Mouse (Mus musculus): ENCODE data around the gene Gmps. TPM values are rescaled to one million over a fixed set of nuclear protein-coding genes. Genes with fewer than 3 reads are reported as not detected.

The Gmps gene
- polyA plus RNA-seq, 1 experiment, result 2.9 TPM

DNA sequence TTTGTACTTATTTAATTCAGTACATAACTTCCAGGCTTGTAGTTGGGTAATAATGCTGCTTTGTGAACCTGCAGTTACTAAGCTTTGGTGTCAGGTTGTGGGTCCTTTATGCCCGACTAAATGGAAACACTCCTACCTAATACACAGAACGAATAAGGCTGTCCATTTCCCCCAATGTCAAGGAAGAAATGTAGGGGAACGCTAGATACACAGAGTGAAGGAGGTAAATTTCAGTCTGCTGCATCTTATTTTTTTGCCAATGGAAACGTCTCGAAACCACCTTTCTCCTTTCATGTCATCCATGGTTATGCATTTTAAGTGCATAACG is 11.0 kb upstream of the Gmps start:
- H3K4me3 ChIP-seq (replicated peaks; ENCODE audit: extremely low read depth, low read depth, low read length), result no peak overlapping the region
- WGBS, result 77% methylated on average over 6 of the region's 6 CpGs
- H3K4me1 ChIP-seq (ENCODE audit: control insufficient read depth, insufficient read depth, low read length), result peaks cover 8% of the 10 kb centered on the region; the same call in 1 of the 2 replicates
- TF ChIP-seq CTCF (IDR thresholded peaks at IDR 0.05; ENCODE audit: insufficient read depth, low read length) (no peak), POLR2A (IDR thresholded peaks at IDR 0.05; ENCODE audit: borderline replicate concordance, extremely low read depth, low read depth, low read length) (no peak)
- DNase-seq, result no peak

DNA sequence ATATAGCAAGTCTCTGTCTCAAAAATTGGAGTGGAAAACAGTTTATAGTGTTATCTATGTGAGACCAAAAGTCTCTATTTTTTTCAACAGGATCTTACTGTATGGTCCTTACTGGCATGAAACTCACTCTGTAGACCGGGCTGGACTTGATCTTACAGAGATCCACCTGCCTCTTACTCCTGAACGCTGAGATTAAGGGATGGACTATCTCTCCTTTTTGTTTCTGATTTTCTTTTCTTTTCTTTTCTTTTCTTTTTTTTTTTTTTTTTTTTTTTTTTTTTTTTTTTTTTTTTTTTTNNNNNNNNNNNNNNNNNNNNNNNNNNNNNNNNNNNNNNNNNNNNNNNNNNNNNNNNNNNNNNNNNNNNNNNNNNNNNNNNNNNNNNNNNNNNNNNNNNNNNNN is 10.0 kb upstream of the Gmps start:
- DNase-seq, result no peak
- 75% methylated on average over 2 of the region's 2 CpGs for WGBS
- Histone ChIP-seq H3K4me1 (ENCODE audit: control insufficient read depth, insufficient read depth, low read length) (peaks cover 8% of the 10 kb centered on the region; the same call in 1 of the 2 replicates), H3K4me3 (replicated peaks; ENCODE audit: extremely low read depth, low read depth, low read length) (no peak overlapping the region)
- no peak for TF ChIP-seq POLR2A (IDR thresholded peaks at IDR 0.05; ENCODE audit: borderline replicate concordance, extremely low read depth, low read depth, low read length)
- no peak for TF ChIP-seq CTCF (IDR thresholded peaks at IDR 0.05; ENCODE audit: insufficient read depth, low read length)

DNA sequence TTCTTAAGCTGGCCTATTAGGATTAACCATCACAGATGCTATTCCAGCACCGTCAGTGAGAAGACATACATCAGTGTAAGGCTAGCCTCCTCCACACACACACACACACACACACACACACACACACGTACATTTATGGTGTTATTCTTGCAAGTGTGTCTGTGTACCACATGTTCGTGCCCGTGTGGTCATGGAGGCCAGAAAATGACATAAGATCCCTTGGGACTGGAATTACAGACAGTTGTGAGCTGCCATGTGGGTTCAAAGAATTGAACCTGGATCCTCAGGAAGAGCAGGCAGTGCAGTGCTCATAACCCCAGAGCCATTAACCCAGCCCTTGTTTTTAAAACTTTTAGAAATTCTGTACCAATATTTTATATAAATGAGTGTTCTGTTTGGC is 2.0 kb downstream of the Gmps start:
- Histone ChIP-seq H3K4me1 (ENCODE audit: control insufficient read depth, insufficient read depth, low read length) (peaks cover 6% of the 10 kb centered on the region), H3K4me3 (replicated peaks; ENCODE audit: extremely low read depth, low read depth, low read length) (no peak overlapping the region)
- no peak for DNase-seq
- TF ChIP-seq CTCF (IDR thresholded peaks at IDR 0.05; ENCODE audit: insufficient read depth, low read length) (no peak), POLR2A (IDR thresholded peaks at IDR 0.05; ENCODE audit: borderline replicate concordance, extremely low read depth, low read depth, low read length) (no peak)
- 82% methylated on average over 4 of the region's 4 CpGs for WGBS

DNA sequence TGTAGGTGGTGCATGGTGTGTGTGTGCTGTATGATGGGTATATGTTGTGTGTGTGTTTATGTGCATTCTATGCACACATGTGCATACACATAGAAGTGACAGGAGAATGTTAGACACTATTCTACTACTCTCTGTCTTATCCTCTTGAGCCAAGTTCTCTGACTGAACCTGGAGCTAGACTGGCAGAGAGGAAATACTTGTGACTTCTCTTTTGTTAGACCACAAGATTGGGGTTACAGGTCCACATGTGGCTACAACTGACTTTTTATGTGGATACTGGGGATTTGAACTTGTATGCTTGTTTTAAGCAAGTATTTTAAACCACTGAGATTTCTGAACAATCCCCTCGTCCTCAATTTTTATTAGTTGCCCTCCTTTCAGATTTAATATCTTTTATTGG is 10.8 kb downstream of the Gmps start:
- Histone ChIP-seq H3K4me1 (ENCODE audit: control insufficient read depth, insufficient read depth, low read length) (no peaks in the 10 kb centered on the region), H3K4me3 (replicated peaks; ENCODE audit: extremely low read depth, low read depth, low read length) (no peak overlapping the region)
- 89% methylated on average over 1 of the region's 1 CpGs for WGBS
- no peak for DNase-seq
- no peak for TF ChIP-seq CTCF (IDR thresholded peaks at IDR 0.05; ENCODE audit: insufficient read depth, low read length)
- TF ChIP-seq POLR2A (IDR thresholded peaks at IDR 0.05; ENCODE audit: borderline replicate concordance, extremely low read depth, low read depth, low read length), result no peak

DNA sequence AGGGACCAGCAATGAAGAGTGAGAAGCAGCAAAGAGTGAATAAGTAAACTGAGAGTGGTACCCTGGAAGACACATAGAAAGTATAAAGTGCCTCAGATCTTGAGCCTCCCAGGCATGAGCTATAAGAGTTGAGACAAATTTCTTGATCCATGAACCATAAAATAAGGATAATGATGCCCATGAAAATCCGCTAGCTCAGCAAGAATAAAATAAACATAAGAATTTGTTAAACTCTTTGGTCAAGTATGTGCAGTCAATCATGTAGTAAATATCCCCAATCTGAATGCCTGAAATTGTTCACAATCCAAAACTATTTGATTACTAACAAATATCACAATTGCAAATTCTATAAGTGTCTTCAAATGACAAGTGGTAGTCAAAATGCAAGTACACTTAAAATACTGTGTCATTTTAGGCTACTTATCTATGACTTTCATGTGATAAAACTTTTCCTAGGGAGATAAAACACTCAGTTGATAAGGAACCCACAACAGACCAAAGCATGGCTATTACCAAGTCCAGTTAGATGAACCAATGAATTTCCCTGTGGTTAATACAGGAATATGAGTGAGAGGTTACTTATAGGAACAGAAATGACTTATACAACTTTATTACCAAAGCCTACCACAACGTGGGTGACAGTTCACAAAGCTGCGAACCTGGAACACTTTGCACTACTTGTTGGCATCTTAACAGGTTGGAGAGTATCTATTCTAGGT is 13.0 kb downstream of the Gmps start:
- Histone ChIP-seq H3K4me1 (ENCODE audit: control insufficient read depth, insufficient read depth, low read length) (no peaks in the 10 kb centered on the region), H3K4me3 (replicated peaks; ENCODE audit: extremely low read depth, low read depth, low read length) (no peak overlapping the region)
- whole genome bisulfite sequencing, result 94% methylated on average over 3 of the region's 3 CpGs
- TF ChIP-seq POLR2A (IDR thresholded peaks at IDR 0.05; ENCODE audit: borderline replicate concordance, extremely low read depth, low read depth, low read length), result no peak
- no peak for DNase-seq

DNA sequence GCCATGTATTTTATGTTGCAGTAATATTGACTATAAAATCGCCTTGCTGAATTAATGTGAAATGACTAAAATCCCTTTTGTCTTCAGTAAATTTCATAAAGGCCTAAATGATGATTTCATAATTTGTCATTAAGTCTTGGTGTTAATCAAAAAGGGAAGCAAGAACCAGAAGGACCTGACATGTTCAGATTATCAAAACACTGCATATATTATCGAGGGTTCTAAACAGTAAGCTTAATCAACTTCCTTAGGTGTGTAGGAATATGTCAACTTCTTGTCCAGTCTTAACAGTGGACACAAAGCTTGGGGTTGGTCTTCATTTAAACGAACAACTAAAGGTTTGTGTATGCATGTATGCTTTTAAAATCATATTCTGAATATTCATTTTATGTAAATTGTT is 45.5 kb downstream of the Gmps start:
- H3K4me1 ChIP-seq (ENCODE audit: control insufficient read depth, insufficient read depth, low read length), result no peaks in the 10 kb centered on the region
- DNase-seq, result no peak
- TF ChIP-seq CTCF (IDR thresholded peaks at IDR 0.05; ENCODE audit: insufficient read depth, low read length), result no peak
- TF ChIP-seq POLR2A (IDR thresholded peaks at IDR 0.05; ENCODE audit: borderline replicate concordance, extremely low read depth, low read depth, low read length), result no peak
- H3K4me3 ChIP-seq (replicated peaks; ENCODE audit: extremely low read depth, low read depth, low read length), result no peak overlapping the region
- WGBS, result 88% methylated on average over 3 of the region's 3 CpGs

DNA sequence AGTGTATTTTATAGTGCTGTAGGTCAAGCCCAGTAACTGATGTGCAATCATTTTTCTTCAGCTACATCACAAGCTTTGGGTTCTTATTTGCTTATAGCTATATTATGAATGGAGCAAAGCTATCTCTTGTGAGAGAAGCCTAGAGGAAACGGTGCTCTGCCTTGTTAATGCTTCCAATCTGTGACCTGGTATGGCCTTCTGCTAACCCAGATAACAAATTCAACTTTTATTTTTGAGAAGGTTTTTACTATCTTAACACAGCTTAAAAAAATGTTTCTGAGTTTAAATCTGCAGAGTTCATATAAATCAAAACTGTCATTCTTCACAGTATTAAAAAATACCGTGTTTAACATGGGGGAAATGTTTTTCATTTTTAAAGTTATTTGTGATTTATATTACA is 46.0 kb downstream of the Gmps start:
- Histone ChIP-seq H3K4me1 (ENCODE audit: control insufficient read depth, insufficient read depth, low read length) (no peaks in the 10 kb centered on the region), H3K4me3 (replicated peaks; ENCODE audit: extremely low read depth, low read depth, low read length) (no peak overlapping the region)
- 74% methylated on average over 2 of the region's 2 CpGs for WGBS
- TF ChIP-seq POLR2A (IDR thresholded peaks at IDR 0.05; ENCODE audit: borderline replicate concordance, extremely low read depth, low read depth, low read length) (no peak), CTCF (IDR thresholded peaks at IDR 0.05; ENCODE audit: insufficient read depth, low read length) (no peak)
- DNase-seq, result no peak

DNA sequence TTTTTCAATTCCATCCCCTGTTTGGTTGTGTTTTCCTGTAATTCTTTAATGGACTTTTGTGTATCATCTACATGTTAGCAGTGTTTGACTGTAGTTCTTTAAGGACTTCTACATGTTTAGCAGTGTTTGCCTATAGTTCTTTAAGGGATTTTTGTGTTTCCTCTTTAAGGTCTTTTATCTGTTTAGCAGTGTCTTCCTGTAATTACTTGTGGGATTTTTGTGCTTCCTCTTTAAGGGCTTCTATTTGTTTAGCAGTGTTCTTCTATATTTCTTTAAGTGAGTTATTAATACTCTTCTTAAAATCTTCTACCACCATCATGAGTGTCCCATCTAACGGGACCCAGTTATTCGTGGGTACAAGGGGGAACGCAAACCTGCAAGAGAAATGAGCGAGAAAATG is 53.9 kb downstream of the Gmps start:
- H3K4me3 ChIP-seq (replicated peaks; ENCODE audit: extremely low read depth, low read depth, low read length), result no peak overlapping the region
- no peaks in the 10 kb centered on the region for H3K4me1 ChIP-seq (ENCODE audit: control insufficient read depth, insufficient read depth, low read length)
- 97% methylated on average over 4 of the region's 4 CpGs for WGBS
- TF ChIP-seq CTCF (IDR thresholded peaks at IDR 0.05; ENCODE audit: insufficient read depth, low read length) (no peak), POLR2A (IDR thresholded peaks at IDR 0.05; ENCODE audit: borderline replicate concordance, extremely low read depth, low read depth, low read length) (no peak)
- no peak for DNase-seq

DNA sequence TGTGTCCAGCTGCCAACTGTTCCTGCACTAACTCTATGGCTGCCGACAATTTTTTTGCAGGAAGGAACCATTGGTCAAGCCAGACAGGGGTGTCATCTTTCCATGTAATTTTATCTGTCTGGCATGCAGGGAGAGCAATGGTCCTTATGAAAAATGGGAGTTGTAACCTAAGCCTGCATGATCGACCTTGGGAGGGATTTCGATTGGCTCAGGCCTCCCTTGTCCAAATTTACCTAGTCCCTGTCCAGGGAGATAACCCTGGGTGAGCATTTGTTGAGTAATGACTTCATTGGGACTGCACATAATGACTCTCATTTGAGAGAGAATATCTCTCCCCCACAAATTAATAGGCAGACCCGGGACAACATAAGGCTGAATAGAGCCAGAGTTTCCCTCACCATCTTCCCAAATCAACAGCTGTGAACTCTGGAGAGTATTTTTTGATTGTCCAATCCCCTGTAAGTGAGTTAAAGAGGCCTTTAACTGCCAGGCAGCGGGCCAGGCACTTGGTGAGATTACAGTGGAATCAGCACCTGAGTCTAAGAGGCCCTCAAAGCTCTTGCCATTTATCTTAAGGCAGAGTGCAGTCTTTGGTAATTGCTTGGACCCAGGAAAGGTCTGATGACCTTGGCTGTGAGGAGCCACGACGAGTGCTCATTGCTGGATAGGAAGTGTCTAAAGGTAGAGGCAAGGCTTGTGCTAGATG is 62.4 kb downstream of the Gmps start:
- TF ChIP-seq CTCF (IDR thresholded peaks at IDR 0.05; ENCODE audit: insufficient read depth, low read length) (no peak), POLR2A (IDR thresholded peaks at IDR 0.05; ENCODE audit: borderline replicate concordance, extremely low read depth, low read depth, low read length) (no peak)
- WGBS, result 49% methylated on average over 7 of the region's 7 CpGs
- DNase-seq, result peak; percentile 27
- no peak overlapping the region for H3K4me3 ChIP-seq (replicated peaks; ENCODE audit: extremely low read depth, low read depth, low read length)
- no peaks in the 10 kb centered on the region for H3K4me1 ChIP-seq (ENCODE audit: control insufficient read depth, insufficient read depth, low read length)
